Mouse (Mus musculus) liver, adult 2 months (tissue): Measurements from ENCODE around the gene Unc13a.

Source experiments
- CTCF ChIP-seq: fragments of 200-500 bp; IDR thresholded peaks from 2 replicates; pipeline ENCODE4 v1.5.1; 2011; ENCODE audit warnings: low read depth, low read length, control low read depth
- POLR2A ChIP-seq: fragments of 200-500 bp; IDR thresholded peaks from 2 replicates; pipeline ENCODE4 v1.6.1; 2011; ENCODE audit warnings: low read length, control low read depth; ENCODE audit not compliant: insufficient read depth; ENCODE audit errors: extremely low read depth

DNA sequence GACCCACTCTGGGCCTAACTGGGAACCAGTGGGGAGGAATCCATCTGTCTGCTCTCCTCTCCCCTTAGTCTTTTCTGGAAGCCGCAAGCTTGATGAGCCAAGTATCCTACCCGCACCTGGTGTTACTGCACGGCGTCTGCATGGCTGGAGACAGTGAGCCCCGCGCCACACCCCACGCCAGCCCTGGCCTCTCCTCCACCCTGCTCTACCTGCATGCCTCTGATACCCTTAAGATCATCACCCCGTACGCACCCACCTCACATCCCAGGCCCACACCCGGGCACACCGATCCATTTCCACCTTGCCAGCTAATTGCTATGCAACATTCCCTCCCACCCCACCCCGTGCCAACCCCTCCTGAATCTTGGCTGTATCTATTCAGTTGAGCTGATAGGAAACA lies 11.3 kb upstream of the Unc13a start:
- TF ChIP-seq POLR2A (no peak), CTCF (no peak)
